Mouse (Mus musculus): ENCODE measurements around the gene Sumf1.

GRCm38 (mm10) chr6:108204322-108204721, 18.9 kb upstream of the Sumf1 start:
- TF ChIP-seq GATA1 (IDR thresholded peaks at IDR 0.05; ENCODE audit: borderline replicate concordance, low read length) = no peak
- no peak for TF ChIP-seq FLI1 (IDR thresholded peaks at IDR 0.05; ENCODE audit: low read length)

All from megakaryocyte, embryonic 14.5 days (primary cell).